Mouse (Mus musculus) kidney, embryonic 15.5 days (tissue): Measurements from ENCODE around the gene Rad9a. TPM values are rescaled to one million over a fixed set of nuclear protein-coding genes. Genes with fewer than 3 reads are reported as not detected.
"Not testable (repeated sequence)": the region's sequence is repeated elsewhere in the genome, so short reads cannot be mapped to it uniquely, and the experiment has no call there.

ENCODE experiments used
- ATAC-seq: fragments of 200-750 bp; cut with Nextera tagmentation; replicated peaks from 2 replicates; pipeline ENCODE4 v1.8.0; 2017; ENCODE audit warnings: moderate TSS enrichment; ENCODE audit not compliant: low FRiP score
- H3K27ac ChIP-seq: fragments of 300-500 bp; sonication (generic); 2 replicates; pipeline ENCODE4 v1.5.1; 2015; ENCODE audit warnings: mild to moderate bottlenecking, inconsistent platforms
- H3K27me3 ChIP-seq: fragments of 300-500 bp; sonication (generic); 2 replicates; pipeline ENCODE4 v1.6.1; 2015; ENCODE audit warnings: inconsistent platforms
- H3K36me3 ChIP-seq: fragments of 300-500 bp; sonication (generic); 2 replicates; pipeline ENCODE4 v1.6.1; 2015; ENCODE audit warnings: inconsistent platforms
- H3K4me1 ChIP-seq: fragments of 300-500 bp; sonication (generic); 2 replicates; pipeline ENCODE4 v1.6.1; 2015; ENCODE audit warnings: inconsistent platforms
- H3K4me2 ChIP-seq: fragments of 300-500 bp; sonication (generic); 2 replicates; pipeline ENCODE4 v1.6.1; 2015; ENCODE audit warnings: moderate library complexity, mild to moderate bottlenecking, inconsistent platforms
- H3K4me3 ChIP-seq: fragments of 300-500 bp; sonication (generic); replicated peaks from 2 replicates; pipeline ENCODE4 v1.5.1; 2015; ENCODE audit warnings: mild to moderate bottlenecking, inconsistent platforms
- H3K9ac ChIP-seq: fragments of 300-500 bp; sonication (generic); 2 replicates; pipeline ENCODE4 v1.6.1; 2015; ENCODE audit warnings: mild to moderate bottlenecking, inconsistent platforms
- H3K9me3 ChIP-seq: fragments of 300-500 bp; sonication (generic); replicated peaks from 2 replicates; pipeline ENCODE4 v1.6.1; 2016; ENCODE audit warnings: inconsistent platforms
- WGBS: fragments of 180-500 bp; shearing (Covaris S2); methylation state at CpG from one replicate; pipeline ENCODE4 v1.1.7; 2015; ENCODE audit warnings: mixed read lengths; 5-methylcytosine and 5-hydroxymethylcytosine counted together
- polyA plus RNA-seq: library from polyadenylated mRNA; unstranded; fragments of >200 nt; fragmentation: Nextera tagmentation; extraction: Ambion mirVana; gene quantifications from 2 replicates; pipeline ENCODE4 v1.2.1, GENCODE M21; 2015

Gene Rad9a
- polyA plus RNA-seq, result 37.2 and 38.2 TPM in 2 replicates

- H3K4me3 ChIP-seq, result peak within 1 kb of the TSS; percentile 76
- peak within 1 kb of the TSS; percentile 84 for H3K27ac ChIP-seq
- WGBS, result 0% methylated on average over 34 of the region's 34 CpGs
- H3K9ac ChIP-seq, result peak within 1 kb of the TSS; percentile 75
- peaks cover 44% of the 10 kb centered on the region for H3K4me1 ChIP-seq
- H3K4me2 ChIP-seq, result peak within 1 kb of the TSS; percentile 92
- ATAC-seq, result peak; percentile 81
- H3K9me3 ChIP-seq, result no peaks in the 10 kb centered on the region
- peaks cover 37% of the 10 kb centered on the region for H3K36me3 ChIP-seq
- peaks cover 5% of the 10 kb centered on the region; the same call in 1 of the 2 replicates for H3K27me3 ChIP-seq
Observed at GRCm38 (mm10) chr19:4201291-4201909, at the start of gene Rad9a. Gene Rad9a (minus strand): TSS chr19:4201662.

- not testable (repeated sequence) for H3K27me3 ChIP-seq, H3K4me2 ChIP-seq, H3K4me1 ChIP-seq, H3K36me3 ChIP-seq, H3K9me3 ChIP-seq, ATAC-seq, H3K9ac ChIP-seq, H3K27ac ChIP-seq, H3K4me3 ChIP-seq
- WGBS, result 71% methylated on average over 1 of the region's 1 CpGs
Observed at GRCm38 (mm10) chr19:4248683-4249082, 47.2 kb upstream of the Rad9a start.

GRCm38 (mm10) chr19:4247010-4247409 lies 45.5 kb upstream of the Rad9a start:
- H3K27me3 ChIP-seq, result no peaks in the 10 kb centered on the region
- ATAC-seq, result no peak
- no peak overlapping the region for H3K27ac ChIP-seq
- H3K9me3 ChIP-seq, result no peaks in the 10 kb centered on the region
- H3K9ac ChIP-seq, result no peak overlapping the region
- H3K36me3 ChIP-seq, result no peaks in the 10 kb centered on the region
- WGBS, result 46% methylated on average over 1 of the region's 1 CpGs
- no peaks in the 10 kb centered on the region for H3K4me1 ChIP-seq
- no peak overlapping the region for H3K4me2 ChIP-seq
- H3K4me3 ChIP-seq, result no peak overlapping the region

GRCm38 (mm10) chr19:4244775-4245174 lies 43.3 kb upstream of the Rad9a start:
- Histone ChIP-seq H3K4me2 (no peak overlapping the region), H3K4me3 (no peak overlapping the region), H3K9ac (no peak overlapping the region), H3K27me3 (no peaks in the 10 kb centered on the region), H3K27ac (no peak overlapping the region), H3K36me3 (no peaks in the 10 kb centered on the region), H3K9me3 (no peaks in the 10 kb centered on the region), H3K4me1 (peaks cover 9% of the 10 kb centered on the region)
- no peak for ATAC-seq
- 85% methylated on average over 6 of the region's 6 CpGs for WGBS

- Histone ChIP-seq H3K9me3 (no peaks in the 10 kb centered on the region), H3K9ac (no peak overlapping the region), H3K27ac (no peak overlapping the region), H3K4me1 (peaks cover 17% of the 10 kb centered on the region), H3K27me3 (no peaks in the 10 kb centered on the region), H3K4me2 (no peak overlapping the region), H3K36me3 (no peaks in the 10 kb centered on the region), H3K4me3 (no peak overlapping the region)
- 66% methylated on average over 3 of the region's 3 CpGs for WGBS
- no peak for ATAC-seq
Observed at GRCm38 (mm10) chr19:4242416-4242815, 41.0 kb upstream of the Rad9a start.

- no peaks in the 10 kb centered on the region for H3K9me3 ChIP-seq
- H3K36me3 ChIP-seq, result no peaks in the 10 kb centered on the region
- H3K27me3 ChIP-seq, result no peaks in the 10 kb centered on the region
- peaks cover 17% of the 10 kb centered on the region for H3K4me1 ChIP-seq
- H3K4me3 ChIP-seq, result no peak overlapping the region
- 35% methylated on average over 8 of the region's 8 CpGs for WGBS
- no peak overlapping the region for H3K9ac ChIP-seq
- no peak overlapping the region for H3K27ac ChIP-seq
- H3K4me2 ChIP-seq, result no peak overlapping the region
- ATAC-seq, result no peak
Observed at GRCm38 (mm10) chr19:4240247-4240668, 38.8 kb upstream of the Rad9a start.

- Histone ChIP-seq H3K4me3 (no peak overlapping the region), H3K9me3 (no peaks in the 10 kb centered on the region), H3K9ac (no peak overlapping the region), H3K4me1 (peaks cover 40% of the 10 kb centered on the region), H3K4me2 (no peak overlapping the region), H3K36me3 (no peaks in the 10 kb centered on the region), H3K27me3 (no peaks in the 10 kb centered on the region), H3K27ac (no peak overlapping the region)
- ATAC-seq, result no peak
- WGBS, result 71% methylated on average over 4 of the region's 4 CpGs
Observed at GRCm38 (mm10) chr19:4234548-4234947, 33.1 kb upstream of the Rad9a start.

- Histone ChIP-seq H3K4me2 (peak overlapping the region; percentile 67), H3K27me3 (no peaks in the 10 kb centered on the region), H3K36me3 (no peaks in the 10 kb centered on the region), H3K9ac (0 out of 2 replicates have a peak overlapping the region, but pooled peaks have one; percentile 53), H3K9me3 (no peaks in the 10 kb centered on the region), H3K4me1 (peaks cover 51% of the 10 kb centered on the region), H3K4me3 (peak overlapping the region; percentile 53; the same call in 1 of the 2 replicates), H3K27ac (peak overlapping the region; percentile 95)
- no peak for ATAC-seq
- 84% methylated on average over 7 of the region's 7 CpGs for WGBS
Observed at GRCm38 (mm10) chr19:4232651-4233050, 31.2 kb upstream of the Rad9a start.

- Histone ChIP-seq H3K27me3 (no peaks in the 10 kb centered on the region; the same call in 1 of the 2 replicates), H3K4me1 (peaks cover 51% of the 10 kb centered on the region), H3K9ac (peak overlapping the region; percentile 53), H3K4me2 (peak overlapping the region; percentile 67), H3K36me3 (no peaks in the 10 kb centered on the region), H3K9me3 (no peaks in the 10 kb centered on the region), H3K27ac (peak overlapping the region; percentile 95), H3K4me3 (peak overlapping the region; percentile 53)
- 37% methylated on average over 2 of the region's 2 CpGs for WGBS
- peak; percentile 8 for ATAC-seq
Observed at GRCm38 (mm10) chr19:4232186-4232572, 30.7 kb upstream of the Rad9a start.

GRCm38 (mm10) chr19:4231253-4232185 lies 30.1 kb upstream of the Rad9a start, which contains the start of gene Pold4:
Gene Pold4 (plus strand): TSS chr19:4231899.
- WGBS, result 10% methylated on average over 26 of the region's 26 CpGs
- Histone ChIP-seq H3K4me2 (peak within 1 kb of the TSS; percentile 67), H3K4me1 (peaks cover 51% of the 10 kb centered on the region), H3K27ac (peak within 1 kb of the TSS; percentile 95), H3K27me3 (no peaks in the 10 kb centered on the region; the same call in 1 of the 2 replicates), H3K36me3 (no peaks in the 10 kb centered on the region), H3K9ac (peak within 1 kb of the TSS; percentile 53), H3K9me3 (no peaks in the 10 kb centered on the region), H3K4me3 (peak within 1 kb of the TSS; percentile 53)
- peak; percentile 82 for ATAC-seq

GRCm38 (mm10) chr19:4230415-4230814 lies 29.0 kb upstream of the Rad9a start:
- Histone ChIP-seq H3K27ac (peak overlapping the region; percentile 95), H3K9me3 (no peaks in the 10 kb centered on the region), H3K27me3 (no peaks in the 10 kb centered on the region; the same call in 1 of the 2 replicates), H3K36me3 (no peaks in the 10 kb centered on the region), H3K4me3 (no peak overlapping the region), H3K9ac (no peak overlapping the region), H3K4me2 (no peak overlapping the region), H3K4me1 (peaks cover 51% of the 10 kb centered on the region)
- no peak for ATAC-seq
- WGBS, result 40% methylated on average over 8 of the region's 8 CpGs
